Mouse (Mus musculus) spleen, adult 2 months (tissue): ENCODE measurements around the gene Tgfbi.

Experiments used
- CTCF ChIP-seq: fragments of 200-500 bp; IDR thresholded peaks from 2 replicates; pipeline ENCODE4 v1.5.1; 2011; ENCODE audit warnings: mild to moderate bottlenecking, inconsistent platforms; ENCODE audit not compliant: insufficient read depth, insufficient read length, insufficient replicate concordance; ENCODE audit errors: extremely low read depth
- POLR2A ChIP-seq: fragments of 200-500 bp; IDR thresholded peaks from 2 replicates; pipeline ENCODE4 v1.6.1; 2011; ENCODE audit warnings: low read depth, low read length, inconsistent platforms

DNA sequence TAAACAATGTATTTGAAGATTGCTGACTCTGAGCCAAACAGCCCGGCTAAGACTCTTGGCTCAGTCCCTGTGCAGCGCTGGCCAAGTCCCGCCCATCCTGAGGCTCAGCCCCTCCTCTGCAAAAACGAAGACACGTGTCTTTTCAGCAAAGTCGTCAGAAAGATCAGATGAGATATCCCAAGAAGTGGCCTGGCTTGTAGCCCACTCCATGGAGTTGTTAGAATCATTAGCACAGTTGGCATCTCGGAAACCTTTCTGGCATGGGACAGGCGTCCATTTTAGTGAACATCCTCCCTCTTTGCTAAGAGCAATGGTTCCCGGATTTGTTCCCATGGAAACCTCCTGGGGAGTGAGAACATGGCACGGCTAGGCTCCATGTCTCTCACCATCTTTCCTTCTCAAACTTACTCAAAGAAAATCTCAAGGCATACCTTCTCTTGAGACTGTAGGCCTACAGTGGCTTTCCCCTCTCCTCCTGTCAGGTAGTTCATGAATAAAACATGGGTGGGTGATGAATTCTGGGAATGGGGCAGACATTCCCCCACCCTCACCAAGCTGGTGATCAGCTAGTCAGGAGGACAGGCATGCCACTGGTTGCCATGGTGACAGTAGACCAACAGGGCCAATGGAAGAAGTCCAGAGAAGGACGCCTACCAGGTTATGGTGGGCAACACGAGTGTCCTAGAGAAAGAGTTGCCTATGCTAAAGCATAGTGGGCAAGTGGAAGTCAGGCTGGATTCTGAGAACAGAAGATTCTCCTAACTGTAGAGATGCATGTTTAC is 11.3 kb upstream of the Tgfbi start:
- no peak for TF ChIP-seq POLR2A
- TF ChIP-seq CTCF, result no peak
